Mouse (Mus musculus): ENCODE data around the gene Sycn. TPM values are rescaled to one million over a fixed set of nuclear protein-coding genes. Genes with fewer than 3 reads are reported as not detected.
"Not testable (repeated sequence)": the region's sequence is repeated elsewhere in the genome, so short reads cannot be mapped to it uniquely, and the experiment has no call there.

Sycn gene
- polyA plus RNA-seq, 1 experiment = not detected

- H3K4me3 ChIP-seq (ENCODE audit: insufficient read depth, low read length) = no peak overlapping the region
- peaks cover 1% of the 10 kb centered on the region; the same call in 1 of the 2 replicates for H3K4me1 ChIP-seq (ENCODE audit: control insufficient read depth, insufficient read depth, low read length)
- H3K27ac ChIP-seq (ENCODE audit: insufficient read depth, low read length) = no peak overlapping the region
- TF ChIP-seq POLR2A (IDR thresholded peaks at IDR 0.05; ENCODE audit: extremely low read depth, insufficient read depth, low read length) = no peak
- no peak for TF ChIP-seq CTCF (IDR thresholded peaks at IDR 0.05; ENCODE audit: extremely low read depth, insufficient read depth, low read length)
Observed at GRCm38 (mm10) chr7:28532005-28532404, 8.7 kb upstream of the Sycn start.

- H3K4me3 ChIP-seq (ENCODE audit: insufficient read depth, low read length); H3K4me1 ChIP-seq (ENCODE audit: control insufficient read depth, insufficient read depth, low read length); H3K27ac ChIP-seq (ENCODE audit: insufficient read depth, low read length): not testable (repeated sequence)
Observed at GRCm38 (mm10) chr7:28538886-28539285, 1.8 kb upstream of the Sycn start.

DNA sequence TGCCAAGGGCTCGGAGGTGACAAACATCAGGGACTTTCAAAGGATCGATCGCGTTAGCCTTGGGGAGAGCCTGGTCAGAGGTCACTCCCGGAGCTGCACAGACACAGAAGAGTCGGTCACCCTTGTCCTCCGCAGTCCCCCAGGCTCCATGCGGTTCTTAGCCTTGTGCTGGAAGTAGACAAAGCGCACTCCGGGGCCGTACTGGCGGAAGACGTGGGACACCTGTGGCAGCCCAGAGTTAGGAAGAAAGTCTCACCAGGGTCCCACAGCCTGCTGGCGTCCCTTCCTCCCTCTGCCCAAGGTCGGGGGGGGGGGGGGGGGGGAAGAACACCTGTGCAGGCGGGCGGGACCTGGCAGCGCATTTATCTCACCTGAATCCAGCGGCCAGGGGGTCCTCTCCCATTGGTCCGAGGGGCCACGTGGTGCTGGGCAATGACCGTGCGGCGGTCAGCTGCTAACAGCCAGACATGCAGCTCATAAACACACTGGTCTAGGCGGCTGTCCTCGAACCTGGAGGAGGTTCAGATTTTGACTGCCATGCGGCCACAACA is 3.4 kb downstream of the Sycn start:
- TF ChIP-seq POLR2A (IDR thresholded peaks at IDR 0.05; ENCODE audit: extremely low read depth, insufficient read depth, low read length) (no peak), CTCF (IDR thresholded peaks at IDR 0.05; ENCODE audit: extremely low read depth, insufficient read depth, low read length) (no peak)
- H3K27ac ChIP-seq (ENCODE audit: insufficient read depth, low read length) = no peak overlapping the region
- no peaks in the 10 kb centered on the region for H3K4me1 ChIP-seq (ENCODE audit: control insufficient read depth, insufficient read depth, low read length)
- H3K4me3 ChIP-seq (ENCODE audit: insufficient read depth, low read length) = no peak overlapping the region

DNA sequence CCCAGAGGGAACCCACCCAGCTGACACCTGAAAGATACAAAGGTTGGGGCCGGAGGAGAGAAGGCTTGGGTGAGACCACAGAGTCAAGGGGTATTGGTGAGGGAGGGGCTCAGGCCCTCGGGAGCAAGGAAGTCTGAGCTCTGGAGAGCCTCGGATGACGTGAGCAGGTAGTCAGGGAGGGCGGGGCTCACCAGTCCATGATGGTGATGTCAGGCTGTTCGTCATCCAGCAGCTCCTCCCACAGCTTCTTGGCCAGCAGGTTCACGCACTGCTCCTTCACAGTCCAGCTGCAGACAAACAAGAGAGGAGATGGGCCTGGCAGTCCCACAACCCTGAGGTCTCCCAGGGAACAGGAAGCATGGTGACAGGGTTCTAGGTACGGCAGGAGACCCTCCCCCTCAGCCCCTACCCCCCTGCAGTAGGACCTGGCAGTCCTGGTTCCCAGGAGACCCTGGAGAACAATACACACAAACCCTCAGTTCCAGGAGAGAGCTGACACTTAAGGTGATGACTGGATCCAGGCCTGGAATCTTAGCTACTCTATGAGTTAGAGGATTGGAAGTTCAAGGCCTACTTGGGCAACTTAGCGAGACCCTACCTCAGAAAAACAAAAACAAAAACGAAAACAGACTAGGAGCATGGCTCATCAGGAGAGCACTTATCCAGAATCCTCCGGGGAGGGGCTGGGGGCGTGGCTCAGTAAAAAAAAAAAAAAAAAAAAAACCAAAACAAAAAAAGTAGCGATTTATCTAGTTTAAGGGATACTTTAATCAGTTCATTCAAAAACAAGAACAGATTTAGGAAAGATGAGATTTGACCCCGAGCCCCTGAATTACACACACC is 4.6 kb downstream of the Sycn start:
- Histone ChIP-seq H3K27ac (ENCODE audit: insufficient read depth, low read length) (no peak overlapping the region), H3K4me3 (ENCODE audit: insufficient read depth, low read length) (no peak overlapping the region), H3K4me1 (ENCODE audit: control insufficient read depth, insufficient read depth, low read length) (no peaks in the 10 kb centered on the region)
- TF ChIP-seq POLR2A (IDR thresholded peaks at IDR 0.05; ENCODE audit: extremely low read depth, insufficient read depth, low read length) = no peak
- TF ChIP-seq CTCF (IDR thresholded peaks at IDR 0.05; ENCODE audit: extremely low read depth, insufficient read depth, low read length) = no peak

- Histone ChIP-seq H3K4me1 (ENCODE audit: control insufficient read depth, insufficient read depth, low read length) (no peaks in the 10 kb centered on the region), H3K27ac (ENCODE audit: insufficient read depth, low read length) (no peak overlapping the region), H3K4me3 (ENCODE audit: insufficient read depth, low read length) (no peak overlapping the region)
- TF ChIP-seq POLR2A (IDR thresholded peaks at IDR 0.05; ENCODE audit: extremely low read depth, insufficient read depth, low read length) (no peak), CTCF (IDR thresholded peaks at IDR 0.05; ENCODE audit: extremely low read depth, insufficient read depth, low read length) (no peak)
Observed at GRCm38 (mm10) chr7:28545891-28546210, 5.2 kb downstream of the Sycn start.

DNA sequence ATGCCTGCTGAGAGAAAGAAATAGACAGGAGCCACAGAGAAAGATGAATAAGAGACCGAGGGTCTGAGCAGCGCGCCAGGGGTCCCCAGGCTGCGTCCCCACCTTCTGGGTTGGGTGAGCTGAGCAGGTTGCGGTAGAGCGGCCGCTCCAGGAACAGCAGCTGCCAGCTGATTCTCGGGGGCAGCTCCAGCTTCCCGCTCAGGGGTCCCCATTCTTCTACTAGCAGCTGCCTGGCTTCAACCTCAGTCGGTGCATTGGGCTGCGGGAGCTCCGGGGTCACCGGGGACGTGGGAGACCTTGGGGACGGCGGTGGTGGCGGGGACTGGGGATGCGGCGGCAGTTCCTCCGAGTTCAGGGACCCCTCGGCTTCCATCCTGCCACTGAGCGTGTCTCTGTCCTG is 6.0 kb downstream of the Sycn start:
- Histone ChIP-seq H3K4me3 (ENCODE audit: insufficient read depth, low read length) (no peak overlapping the region), H3K4me1 (ENCODE audit: control insufficient read depth, insufficient read depth, low read length) (no peaks in the 10 kb centered on the region), H3K27ac (ENCODE audit: insufficient read depth, low read length) (no peak overlapping the region)
- TF ChIP-seq CTCF (IDR thresholded peaks at IDR 0.05; ENCODE audit: extremely low read depth, insufficient read depth, low read length) = no peak
- no peak for TF ChIP-seq POLR2A (IDR thresholded peaks at IDR 0.05; ENCODE audit: extremely low read depth, insufficient read depth, low read length)

DNA sequence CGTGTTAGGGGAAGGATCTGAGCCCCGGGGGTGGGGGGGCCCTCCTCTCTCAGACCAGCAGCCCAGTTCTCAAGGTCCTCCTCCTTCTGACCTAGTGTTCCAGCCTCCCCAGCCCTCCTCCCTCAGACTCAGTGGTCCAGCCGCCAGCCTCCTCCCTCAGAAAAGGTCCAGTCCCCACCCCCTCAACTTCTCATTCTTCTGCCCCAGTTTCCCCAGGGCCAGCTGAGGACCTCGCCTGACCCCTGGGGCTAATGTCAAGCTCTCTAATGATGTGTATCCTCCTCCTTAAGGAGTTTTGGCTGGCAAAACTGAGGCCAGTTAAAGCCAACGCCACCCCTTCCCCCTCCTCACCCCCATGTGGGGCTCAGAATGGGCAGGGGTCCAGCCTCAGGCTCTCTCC is 6.5 kb downstream of the Sycn start, which contains the start of gene Nccrp1:
Gene Nccrp1 (minus strand): TSS at position 101 of the 400 bp plus-strand sequence.
- Histone ChIP-seq H3K4me1 (ENCODE audit: control insufficient read depth, insufficient read depth, low read length) (no peaks in the 10 kb centered on the region), H3K4me3 (ENCODE audit: insufficient read depth, low read length) (no peak within 1 kb of the TSS), H3K27ac (ENCODE audit: insufficient read depth, low read length) (no peak within 1 kb of the TSS)
- no peak for TF ChIP-seq POLR2A (IDR thresholded peaks at IDR 0.05; ENCODE audit: extremely low read depth, insufficient read depth, low read length)
- no peak for TF ChIP-seq CTCF (IDR thresholded peaks at IDR 0.05; ENCODE audit: extremely low read depth, insufficient read depth, low read length)

DNA sequence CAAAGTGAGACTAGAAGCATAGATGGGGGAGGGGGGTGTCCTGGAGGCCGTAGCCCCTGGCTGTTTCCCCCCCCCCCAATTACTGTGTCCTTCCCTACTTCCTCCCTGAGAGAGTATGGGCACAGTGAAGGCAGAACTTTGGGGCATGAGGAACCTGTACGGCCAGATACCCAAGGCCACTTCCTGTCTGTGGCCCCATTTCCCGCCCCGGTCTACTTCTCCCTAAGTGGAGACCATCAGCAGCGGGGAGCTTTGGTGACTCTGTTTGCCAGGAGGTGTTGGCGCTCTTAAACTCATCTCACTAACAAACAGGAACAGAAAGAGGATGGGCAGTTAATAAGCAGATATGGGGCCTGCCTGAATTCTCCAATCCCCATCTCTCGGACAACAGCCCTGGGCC is 6.9 kb downstream of the Sycn start:
- H3K27ac ChIP-seq (ENCODE audit: insufficient read depth, low read length) = no peak overlapping the region
- H3K4me1 ChIP-seq (ENCODE audit: control insufficient read depth, insufficient read depth, low read length) = no peaks in the 10 kb centered on the region
- TF ChIP-seq CTCF (IDR thresholded peaks at IDR 0.05; ENCODE audit: extremely low read depth, insufficient read depth, low read length) = no peak
- no peak for TF ChIP-seq POLR2A (IDR thresholded peaks at IDR 0.05; ENCODE audit: extremely low read depth, insufficient read depth, low read length)
- no peak overlapping the region for H3K4me3 ChIP-seq (ENCODE audit: insufficient read depth, low read length)

- H3K4me3 ChIP-seq (ENCODE audit: insufficient read depth, low read length) = no peak overlapping the region
- no peak overlapping the region for H3K27ac ChIP-seq (ENCODE audit: insufficient read depth, low read length)
- TF ChIP-seq POLR2A (IDR thresholded peaks at IDR 0.05; ENCODE audit: extremely low read depth, insufficient read depth, low read length) = no peak
- TF ChIP-seq CTCF (IDR thresholded peaks at IDR 0.05; ENCODE audit: extremely low read depth, insufficient read depth, low read length) = no peak
Observed at GRCm38 (mm10) chr7:28553076-28553475, 12.4 kb downstream of the Sycn start.

DNA sequence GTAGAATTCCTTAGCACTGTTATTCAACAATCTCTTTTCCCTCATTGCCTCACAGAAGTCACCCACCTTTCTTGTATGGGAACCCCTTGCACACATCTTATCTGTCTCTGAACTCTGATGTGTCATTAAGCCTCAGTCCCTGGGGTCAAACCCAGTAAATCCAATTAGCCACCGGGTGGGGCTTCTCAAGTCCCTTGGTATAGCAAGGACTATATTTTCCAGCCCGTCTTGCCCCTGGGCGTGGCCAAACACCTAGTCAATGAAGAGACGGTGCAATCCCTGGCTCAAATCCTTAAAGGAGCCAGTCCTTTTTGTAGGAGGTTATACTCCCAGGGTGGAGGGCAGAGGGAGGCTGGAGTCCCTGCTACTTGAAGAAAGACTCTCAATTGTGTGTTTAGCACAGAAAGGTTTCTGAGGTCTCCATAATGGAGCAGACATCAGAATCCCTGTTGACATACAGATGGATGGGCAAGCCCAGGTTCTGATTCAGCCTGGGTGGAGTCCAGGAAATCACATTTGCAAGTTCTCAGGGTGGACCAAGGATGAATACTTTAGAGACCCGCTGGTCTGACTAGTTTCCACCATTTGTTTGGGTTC is 15.4 kb downstream of the Sycn start:
- Histone ChIP-seq H3K4me1 (ENCODE audit: control insufficient read depth, insufficient read depth, low read length) (no peaks in the 10 kb centered on the region), H3K27ac (ENCODE audit: insufficient read depth, low read length) (no peak overlapping the region), H3K4me3 (ENCODE audit: insufficient read depth, low read length) (no peak overlapping the region)
- no peak for TF ChIP-seq POLR2A (IDR thresholded peaks at IDR 0.05; ENCODE audit: extremely low read depth, insufficient read depth, low read length)
- TF ChIP-seq CTCF (IDR thresholded peaks at IDR 0.05; ENCODE audit: extremely low read depth, insufficient read depth, low read length) = no peak

More at GRCm38 (mm10) chr7:28553076-28553475, 12.4 kb downstream of the Sycn start:
- no peaks in the 10 kb centered on the region for H3K4me1 ChIP-seq (ENCODE audit: control insufficient read depth, insufficient read depth, low read length)

Measured in cortical plate, adult 2 months (tissue).